Mouse (Mus musculus): ENCODE results near the gene Atp5h. TPM values are rescaled to one million over a fixed set of nuclear protein-coding genes. Genes with fewer than 3 reads are reported as not detected.

Gene Atp5h
- polyA plus RNA-seq, 1 experiment: 166 TPM

DNA sequence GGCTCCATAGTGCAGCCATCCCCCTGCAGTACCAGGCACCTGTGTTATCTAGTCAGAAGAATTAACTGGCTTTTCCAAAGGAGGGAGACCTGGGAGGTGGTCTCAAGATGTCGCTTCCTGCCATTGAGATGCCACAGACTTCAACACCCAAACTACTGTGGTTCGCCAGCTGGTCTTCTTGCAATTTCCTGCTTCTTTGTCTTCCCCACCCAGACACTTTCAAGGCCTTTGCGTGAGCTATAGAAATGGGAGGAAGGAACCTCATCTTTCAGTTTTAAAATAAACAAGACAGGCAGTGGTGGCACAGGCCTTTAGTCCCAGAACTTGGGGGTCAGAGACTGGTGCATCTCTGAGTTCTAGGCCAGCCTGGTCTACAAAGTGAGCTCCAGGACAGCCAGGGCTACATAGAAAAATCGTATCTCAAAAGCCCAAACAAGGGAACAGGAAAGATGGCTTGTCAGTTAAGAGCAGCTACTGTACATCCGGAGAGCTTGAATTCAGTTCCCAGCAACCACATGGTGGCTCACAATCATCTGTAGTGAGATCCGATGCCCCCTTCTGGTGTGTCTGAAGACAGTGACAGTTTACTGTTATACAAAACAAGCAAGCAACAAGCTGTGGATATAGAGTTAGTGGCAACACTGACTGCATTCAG lies 11.4 kb downstream of the Atp5h start:
- Histone ChIP-seq H3K27ac (ENCODE audit: control insufficient read depth, insufficient read depth, low read depth, low read length) (no peak overlapping the region), H3K36me3 (ENCODE audit: control insufficient read depth, insufficient read depth, low read length) (no peaks in the 10 kb centered on the region), H3K27me3 (ENCODE audit: control insufficient read depth, insufficient read depth, low read length) (no peaks in the 10 kb centered on the region), H3K4me1 (ENCODE audit: control insufficient read depth, insufficient read depth, low read length) (peaks cover 14% of the 10 kb centered on the region), H3K4me3 (ENCODE audit: control insufficient read depth, low read depth, low read length) (no peak overlapping the region)
- TF ChIP-seq POLR2A (IDR thresholded peaks at IDR 0.05; ENCODE audit: control insufficient read depth, low read depth, low read length) (no peak), CTCF (IDR thresholded peaks at IDR 0.05; ENCODE audit: control insufficient read depth, insufficient read depth, insufficient replicate concordance, low read depth, low read length) (no peak)

DNA sequence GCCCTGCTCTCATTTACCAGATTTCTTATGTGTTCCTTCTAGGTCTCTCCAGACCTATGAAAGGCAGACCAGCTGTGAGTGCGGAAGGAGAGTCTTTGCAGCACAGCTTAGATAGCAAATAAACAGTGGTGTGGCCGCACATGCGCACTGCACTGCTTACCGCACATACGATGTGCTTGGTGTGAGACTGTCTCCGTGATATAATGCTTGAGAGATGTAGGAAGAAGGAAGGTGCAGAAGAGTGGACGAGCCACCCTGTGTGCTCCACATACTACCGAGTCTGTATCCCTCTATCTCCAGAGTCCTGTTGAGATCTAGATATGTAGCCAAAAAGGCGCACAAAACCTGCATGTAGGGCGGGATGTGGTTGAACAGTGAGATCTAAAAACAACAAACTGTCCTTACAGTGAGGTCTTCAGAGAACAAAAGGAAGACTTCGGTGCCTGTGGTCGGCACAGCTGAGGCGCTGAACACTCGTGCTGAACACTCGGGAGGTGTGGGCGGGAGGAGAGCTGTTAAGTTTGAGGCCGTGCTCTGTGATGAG lies 12.8 kb downstream of the Atp5h start:
- Histone ChIP-seq H3K36me3 (ENCODE audit: control insufficient read depth, insufficient read depth, low read length) (no peaks in the 10 kb centered on the region), H3K4me3 (ENCODE audit: control insufficient read depth, low read depth, low read length) (no peak overlapping the region), H3K4me1 (ENCODE audit: control insufficient read depth, insufficient read depth, low read length) (peaks cover 10% of the 10 kb centered on the region), H3K27me3 (ENCODE audit: control insufficient read depth, insufficient read depth, low read length) (no peaks in the 10 kb centered on the region), H3K27ac (ENCODE audit: control insufficient read depth, insufficient read depth, low read depth, low read length) (no peak overlapping the region)
- TF ChIP-seq POLR2A (IDR thresholded peaks at IDR 0.05; ENCODE audit: control insufficient read depth, low read depth, low read length) (no peak), CTCF (IDR thresholded peaks at IDR 0.05; ENCODE audit: control insufficient read depth, insufficient read depth, insufficient replicate concordance, low read depth, low read length) (no peak)

DNA sequence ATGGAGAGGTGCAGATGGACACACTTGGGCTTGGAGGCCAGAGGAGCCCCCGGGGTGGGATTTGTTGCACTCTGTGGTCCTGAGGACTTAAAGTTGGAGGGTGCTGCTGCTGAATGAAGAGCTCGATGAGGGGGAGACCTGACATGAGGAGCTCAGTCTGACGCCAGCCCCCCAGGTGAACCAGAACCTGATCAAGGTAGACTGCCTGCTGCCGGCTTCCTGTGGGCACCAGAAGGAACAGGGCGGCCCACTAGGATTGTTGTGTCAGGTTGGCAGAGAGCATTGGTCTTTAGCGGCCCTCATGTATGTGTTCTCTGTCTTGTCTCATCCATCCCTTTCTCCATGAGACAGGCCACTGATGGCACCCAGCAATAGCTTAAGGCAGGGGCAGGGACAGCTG lies 14.0 kb downstream of the Atp5h start:
- no peak for TF ChIP-seq CTCF (IDR thresholded peaks at IDR 0.05; ENCODE audit: control insufficient read depth, insufficient read depth, insufficient replicate concordance, low read depth, low read length)
- TF ChIP-seq POLR2A (IDR thresholded peaks at IDR 0.05; ENCODE audit: control insufficient read depth, low read depth, low read length): no peak
- no peak overlapping the region for H3K4me3 ChIP-seq (ENCODE audit: control insufficient read depth, low read depth, low read length)
- no peaks in the 10 kb centered on the region for H3K36me3 ChIP-seq (ENCODE audit: control insufficient read depth, insufficient read depth, low read length)
- H3K27ac ChIP-seq (ENCODE audit: control insufficient read depth, insufficient read depth, low read depth, low read length): no peak overlapping the region
- no peaks in the 10 kb centered on the region for H3K27me3 ChIP-seq (ENCODE audit: control insufficient read depth, insufficient read depth, low read length)
- H3K4me1 ChIP-seq (ENCODE audit: control insufficient read depth, insufficient read depth, low read length): peaks cover 16% of the 10 kb centered on the region

DNA sequence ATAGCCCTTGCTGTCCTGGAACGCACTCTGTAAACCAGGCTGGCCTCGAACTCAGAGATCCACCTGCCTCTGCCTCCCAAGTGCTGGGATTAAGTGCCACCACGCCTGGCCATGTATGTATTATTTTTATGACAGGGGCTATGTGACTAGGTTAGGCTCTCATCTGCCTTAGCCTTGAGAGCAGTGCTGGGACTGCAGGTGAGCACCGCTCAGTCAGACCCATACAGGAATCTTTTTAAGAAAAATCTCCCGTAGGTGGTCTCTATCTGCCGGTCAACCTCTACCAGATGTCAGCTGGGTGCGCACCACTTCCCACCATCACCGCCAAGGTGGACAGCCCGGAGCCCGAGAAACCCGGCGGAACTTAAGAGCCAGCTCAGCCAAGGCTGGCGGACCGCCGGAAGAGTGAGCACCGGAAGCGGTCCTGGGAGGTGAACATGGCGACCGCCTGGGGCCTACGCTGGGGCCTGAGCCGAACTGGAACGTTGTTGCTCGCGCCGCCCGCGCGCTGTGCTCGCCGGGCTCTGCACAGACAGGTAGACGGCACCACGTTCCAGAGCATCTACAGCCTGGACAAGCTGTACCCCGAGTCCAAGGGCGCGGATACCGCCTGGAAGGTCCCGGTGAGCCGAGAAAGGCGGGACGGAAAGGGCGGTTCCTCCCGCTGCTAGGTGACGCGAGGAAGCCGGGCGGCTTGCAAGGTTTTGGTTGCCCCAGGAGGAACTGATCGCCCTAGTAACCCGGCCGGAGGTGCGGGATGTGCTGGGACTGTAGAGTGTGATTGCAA lies 16.2 kb downstream of the Atp5h start, which contains the start of gene Mrpl58:
TSS of gene Mrpl58 (plus strand) at position 415 of the 787 bp plus-strand sequence.
- H3K4me1 ChIP-seq (ENCODE audit: control insufficient read depth, insufficient read depth, low read length): peaks cover 16% of the 10 kb centered on the region
- H3K27me3 ChIP-seq (ENCODE audit: control insufficient read depth, insufficient read depth, low read length): no peaks in the 10 kb centered on the region
- H3K27ac ChIP-seq (ENCODE audit: control insufficient read depth, insufficient read depth, low read depth, low read length): peak within 1 kb of the TSS; percentile 94
- H3K4me3 ChIP-seq (ENCODE audit: control insufficient read depth, low read depth, low read length): peak within 1 kb of the TSS; percentile 98
- no peaks in the 10 kb centered on the region for H3K36me3 ChIP-seq (ENCODE audit: control insufficient read depth, insufficient read depth, low read length)
- no peak for TF ChIP-seq CTCF (IDR thresholded peaks at IDR 0.05; ENCODE audit: control insufficient read depth, insufficient read depth, insufficient replicate concordance, low read depth, low read length)
- peak; percentile 33; the same call in 1 of the 2 replicates for TF ChIP-seq POLR2A (IDR thresholded peaks at IDR 0.05; ENCODE audit: control insufficient read depth, low read depth, low read length)

DNA sequence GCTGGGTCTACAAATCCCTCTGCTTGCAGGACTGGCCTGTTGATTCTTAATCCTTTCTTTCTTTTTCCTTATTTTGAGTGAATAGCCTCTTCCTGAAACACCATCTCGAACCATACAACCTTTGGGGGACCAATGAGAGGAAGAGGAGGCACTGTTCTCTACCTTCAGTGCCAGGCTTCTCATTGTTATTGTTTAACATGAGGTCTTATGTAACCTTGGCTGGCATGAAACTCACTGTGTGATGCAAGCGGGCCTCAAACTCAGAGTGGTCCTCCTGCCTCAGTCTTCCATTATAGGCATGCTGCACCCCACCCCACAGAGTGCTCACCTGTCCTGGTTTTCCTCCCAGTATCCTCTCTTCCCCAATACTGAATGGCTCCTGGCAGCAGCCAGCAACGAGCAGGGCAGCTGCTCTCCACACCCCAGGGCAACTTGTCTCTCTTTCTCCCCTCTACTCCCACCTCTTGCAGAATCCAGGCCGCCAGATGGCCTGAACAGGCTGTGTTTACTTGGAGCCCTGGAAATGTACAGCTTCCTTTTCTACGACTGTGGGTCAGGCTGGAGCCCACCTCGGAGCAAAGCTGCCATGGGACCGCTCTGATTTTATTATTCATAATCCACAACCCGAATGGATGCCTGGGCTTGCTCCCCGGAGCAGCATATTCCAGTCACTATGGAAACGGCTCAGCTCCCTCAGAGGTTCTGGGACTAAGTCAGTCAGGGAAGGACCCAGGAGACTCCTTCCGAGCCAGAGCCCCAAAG lies 19.0 kb downstream of the Atp5h start:
- no peak overlapping the region for H3K4me3 ChIP-seq (ENCODE audit: control insufficient read depth, low read depth, low read length)
- H3K36me3 ChIP-seq (ENCODE audit: control insufficient read depth, insufficient read depth, low read length): no peaks in the 10 kb centered on the region
- TF ChIP-seq POLR2A (IDR thresholded peaks at IDR 0.05; ENCODE audit: control insufficient read depth, low read depth, low read length) (no peak), CTCF (IDR thresholded peaks at IDR 0.05; ENCODE audit: control insufficient read depth, insufficient read depth, insufficient replicate concordance, low read depth, low read length) (no peak)
- no peak overlapping the region for H3K27ac ChIP-seq (ENCODE audit: control insufficient read depth, insufficient read depth, low read depth, low read length)
- peaks cover 16% of the 10 kb centered on the region for H3K4me1 ChIP-seq (ENCODE audit: control insufficient read depth, insufficient read depth, low read length)
- no peaks in the 10 kb centered on the region for H3K27me3 ChIP-seq (ENCODE audit: control insufficient read depth, insufficient read depth, low read length)

DNA sequence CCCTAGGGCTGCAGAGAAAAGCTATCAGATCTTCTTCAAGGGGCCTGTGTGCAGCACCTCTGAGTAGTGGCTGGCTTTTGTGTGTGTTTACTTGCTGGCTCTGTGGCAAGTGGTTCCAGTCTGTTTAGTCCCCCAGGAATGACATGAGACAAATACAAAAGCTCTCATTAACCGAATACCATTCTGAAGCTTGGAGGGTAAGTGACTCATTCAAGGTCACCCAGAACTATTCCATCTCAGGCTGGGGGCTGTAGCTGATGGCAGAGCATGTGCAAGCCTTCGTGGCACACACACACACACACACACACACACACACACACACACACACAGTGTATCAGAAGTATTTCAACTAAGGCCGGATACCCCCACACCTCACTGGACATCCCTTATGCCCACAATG lies 19.6 kb downstream of the Atp5h start:
- TF ChIP-seq POLR2A (IDR thresholded peaks at IDR 0.05; ENCODE audit: control insufficient read depth, low read depth, low read length): no peak
- TF ChIP-seq CTCF (IDR thresholded peaks at IDR 0.05; ENCODE audit: control insufficient read depth, insufficient read depth, insufficient replicate concordance, low read depth, low read length): no peak
- H3K27me3 ChIP-seq (ENCODE audit: control insufficient read depth, insufficient read depth, low read length): no peaks in the 10 kb centered on the region
- H3K4me3 ChIP-seq (ENCODE audit: control insufficient read depth, low read depth, low read length): no peak overlapping the region
- peaks cover 12% of the 10 kb centered on the region for H3K4me1 ChIP-seq (ENCODE audit: control insufficient read depth, insufficient read depth, low read length)
- H3K36me3 ChIP-seq (ENCODE audit: control insufficient read depth, insufficient read depth, low read length): no peaks in the 10 kb centered on the region
- no peak overlapping the region for H3K27ac ChIP-seq (ENCODE audit: control insufficient read depth, insufficient read depth, low read depth, low read length)
